Mouse (Mus musculus): ENCODE measurements around the gene Spem2. TPM values are rescaled to one million over a fixed set of nuclear protein-coding genes. Genes with fewer than 3 reads are reported as not detected.

Spem2 gene
- polyA plus RNA-seq, 1 experiment from 2014 or later: not detected

GRCm38 (mm10) chr11:69804652-69804940 is 13.7 kb downstream of the Spem2 start:
- H3K9ac ChIP-seq: peak overlapping the region; percentile 46
- peaks cover 55% of the 10 kb centered on the region for H3K4me1 ChIP-seq
- no peaks in the 10 kb centered on the region for H3K36me3 ChIP-seq
- H3K4me2 ChIP-seq: peak overlapping the region; percentile 93
- no peaks in the 10 kb centered on the region for H3K9me3 ChIP-seq (replicated peaks)
- peak overlapping the region; percentile 61 for H3K4me3 ChIP-seq (replicated peaks)
- 7% methylated on average over 12 of the region's 12 CpGs for whole genome bisulfite sequencing
- H3K27me3 ChIP-seq: peaks cover 47% of the 10 kb centered on the region
- no peak for ATAC-seq (replicated peaks; ENCODE audit: low FRiP score)
- no peak overlapping the region for H3K27ac ChIP-seq

- H3K9ac ChIP-seq: peak overlapping the region; percentile 62
- H3K36me3 ChIP-seq: no peaks in the 10 kb centered on the region
- no peak overlapping the region for H3K27ac ChIP-seq
- peaks cover 47% of the 10 kb centered on the region for H3K27me3 ChIP-seq
- peak overlapping the region; percentile 61 for H3K4me3 ChIP-seq (replicated peaks)
- peaks cover 61% of the 10 kb centered on the region for H3K4me1 ChIP-seq
- no peaks in the 10 kb centered on the region for H3K9me3 ChIP-seq (replicated peaks)
- H3K4me2 ChIP-seq: peak overlapping the region; percentile 93
- WGBS: 1% methylated on average over 60 of the region's 60 CpGs
- peak; percentile 52 for ATAC-seq (replicated peaks; ENCODE audit: low FRiP score)
These were observed 14.2 kb downstream of the Spem2 start for GRCm38 (mm10) chr11:69803786-69804651.

GRCm38 (mm10) chr11:69803328-69803727 is 14.9 kb downstream of the Spem2 start:
- peak overlapping the region; percentile 61 for H3K4me3 ChIP-seq (replicated peaks)
- ATAC-seq (replicated peaks; ENCODE audit: low FRiP score): peak; percentile 3; the same call in 1 of the 2 replicates
- H3K9me3 ChIP-seq (replicated peaks): no peaks in the 10 kb centered on the region
- WGBS: 2% methylated on average over 12 of the region's 12 CpGs
- 0 out of 2 replicates have a peak overlapping the region, but pooled peaks have one; percentile 4 for H3K27ac ChIP-seq
- H3K4me1 ChIP-seq: peaks cover 63% of the 10 kb centered on the region
- H3K27me3 ChIP-seq: peaks cover 48% of the 10 kb centered on the region
- peak overlapping the region; percentile 93 for H3K4me2 ChIP-seq
- H3K9ac ChIP-seq: peak overlapping the region; percentile 62
- H3K36me3 ChIP-seq: no peaks in the 10 kb centered on the region

DNA sequence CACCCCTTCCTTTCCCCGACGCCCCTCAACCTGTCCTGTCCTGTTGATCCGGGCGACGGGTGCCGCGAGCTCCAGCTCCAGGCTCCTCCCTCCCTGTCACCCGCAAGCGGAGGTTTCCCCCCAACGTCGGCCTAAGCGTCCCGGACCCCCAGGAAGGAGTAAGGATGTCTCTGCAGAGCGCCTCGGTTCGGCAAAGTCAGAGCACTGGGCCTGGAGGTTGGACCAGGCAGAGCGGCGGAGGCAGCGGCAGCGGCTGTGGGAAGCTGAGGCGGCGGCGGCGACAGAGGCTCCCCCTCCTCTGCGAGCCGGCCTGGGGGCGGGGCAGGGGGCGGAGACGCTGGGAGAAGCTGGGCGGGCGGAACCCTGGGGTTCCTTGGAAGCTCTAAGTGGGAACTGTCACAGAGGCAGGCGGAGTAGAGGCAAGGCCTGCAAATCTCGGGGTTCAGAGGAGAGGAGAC is 15.6 kb downstream of the Spem2 start:
- ATAC-seq (replicated peaks; ENCODE audit: low FRiP score): 0 out of 2 replicates have a peak, but pooled peaks have one; percentile 5
- WGBS: under 1% methylated on average over 33 of the region's 33 CpGs

DNA sequence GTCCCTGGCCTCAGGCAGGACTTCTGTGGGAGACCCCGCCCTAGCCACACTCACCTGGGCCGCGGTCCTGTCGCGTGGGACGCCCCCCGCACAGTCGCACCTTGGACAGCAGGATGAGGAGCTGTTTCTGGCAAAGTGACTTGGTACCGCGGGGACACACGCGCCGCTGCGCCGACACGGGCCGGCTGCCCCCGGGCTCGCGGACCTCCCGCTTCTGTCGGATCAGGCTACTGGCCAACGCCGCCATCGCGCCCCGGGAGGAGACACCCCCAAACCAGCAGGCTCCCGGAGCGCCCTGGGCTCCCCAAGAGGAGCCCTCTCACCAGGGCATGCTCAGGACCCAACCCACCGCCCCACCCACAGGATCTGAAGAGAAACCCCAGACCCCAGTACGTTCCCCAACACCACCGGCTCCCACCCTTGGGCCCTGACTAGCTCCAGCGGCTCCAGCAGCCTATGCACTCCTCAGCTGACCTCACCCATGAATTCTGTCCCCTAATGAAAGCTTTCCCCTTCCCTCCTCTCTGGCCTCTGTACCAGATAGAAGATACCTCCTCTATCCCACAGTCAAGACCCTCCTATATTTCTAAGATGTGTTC is 16.8 kb downstream of the Spem2 start, which contains the start of gene Fgf11:
Gene Fgf11 (minus strand): TSS at position 479 of the 599 bp plus-strand sequence.
- under 1% methylated on average over 32 of the region's 33 CpGs for WGBS
- peak within 1 kb of the TSS; percentile 83 for H3K27ac ChIP-seq
- no peaks in the 10 kb centered on the region for H3K9me3 ChIP-seq (replicated peaks)
- peaks cover 63% of the 10 kb centered on the region for H3K4me1 ChIP-seq
- peak within 1 kb of the TSS; percentile 93 for H3K4me2 ChIP-seq
- no peak for ATAC-seq (replicated peaks; ENCODE audit: low FRiP score)
- peak within 1 kb of the TSS; percentile 62 for H3K9ac ChIP-seq
- peak within 1 kb of the TSS; percentile 61 for H3K4me3 ChIP-seq (replicated peaks)
- H3K36me3 ChIP-seq: no peaks in the 10 kb centered on the region
- peaks cover 62% of the 10 kb centered on the region for H3K27me3 ChIP-seq

More for the DNA sequence above, 15.6 kb downstream of the Spem2 start:
- H3K36me3 ChIP-seq: no peaks in the 10 kb centered on the region
- H3K9ac ChIP-seq: peak overlapping the region; percentile 62
- peaks cover 63% of the 10 kb centered on the region for H3K4me1 ChIP-seq
- peak overlapping the region; percentile 93 for H3K4me2 ChIP-seq
- H3K27ac ChIP-seq: 0 out of 2 replicates have a peak overlapping the region, but pooled peaks have one; percentile 28
- no peaks in the 10 kb centered on the region for H3K9me3 ChIP-seq (replicated peaks)
- peak overlapping the region; percentile 61 for H3K4me3 ChIP-seq (replicated peaks)
- H3K27me3 ChIP-seq: peaks cover 54% of the 10 kb centered on the region

DNA sequence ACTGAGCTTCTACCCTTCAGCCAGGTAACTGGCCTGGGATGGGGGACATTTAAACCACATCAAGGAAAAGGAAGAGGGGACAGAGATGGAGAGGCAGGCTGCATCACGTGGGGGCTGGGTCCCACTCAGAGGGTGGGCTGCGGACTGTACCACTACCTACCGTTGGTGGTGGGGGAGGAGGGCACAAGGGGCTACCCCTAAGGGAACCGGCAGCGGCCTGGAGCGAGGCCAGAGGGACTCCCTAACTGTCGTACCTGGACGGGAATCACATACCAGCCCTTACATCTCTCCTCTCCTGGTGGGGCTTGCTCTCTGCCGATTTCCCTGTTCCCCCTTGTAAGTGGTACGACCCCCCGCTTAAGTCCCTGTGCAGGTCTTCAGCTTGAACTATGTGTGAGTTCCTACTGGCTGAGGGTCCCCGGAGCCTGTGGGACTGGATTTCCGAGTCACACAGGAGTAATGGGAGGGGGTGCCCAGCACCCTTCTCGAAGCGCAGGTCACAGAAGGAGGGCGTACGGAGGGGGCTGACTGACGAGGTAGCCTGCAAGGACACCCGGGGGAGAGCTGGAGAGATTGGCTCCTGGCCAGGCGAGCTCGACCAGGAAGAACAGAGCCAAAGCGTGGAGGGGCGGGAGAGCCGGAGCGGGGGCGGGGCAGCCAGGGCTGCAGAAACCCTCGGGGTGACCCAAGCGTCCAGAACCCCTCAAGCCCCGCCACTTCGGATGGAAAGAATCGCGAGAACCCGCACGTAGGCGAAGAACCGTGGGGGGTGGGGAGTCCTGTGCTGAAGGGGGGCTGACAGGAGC is 17.7 kb downstream of the Spem2 start:
- Histone ChIP-seq H3K9me3 (replicated peaks) (no peaks in the 10 kb centered on the region), H3K9ac (peak overlapping the region; percentile 62), H3K27ac (peak overlapping the region; percentile 83), H3K4me1 (peaks cover 71% of the 10 kb centered on the region), H3K4me3 (replicated peaks) (peak overlapping the region; percentile 61), H3K4me2 (peak overlapping the region; percentile 93), H3K27me3 (peaks cover 60% of the 10 kb centered on the region), H3K36me3 (no peaks in the 10 kb centered on the region)
- peak; percentile 63 for ATAC-seq (replicated peaks; ENCODE audit: low FRiP score)
- under 1% methylated on average over 36 of the region's 36 CpGs for WGBS

GRCm38 (mm10) chr11:69800138-69800391 is 18.2 kb downstream of the Spem2 start:
- Histone ChIP-seq H3K4me3 (replicated peaks) (peak overlapping the region; percentile 61), H3K4me1 (peaks cover 75% of the 10 kb centered on the region), H3K9me3 (replicated peaks) (no peaks in the 10 kb centered on the region), H3K36me3 (no peaks in the 10 kb centered on the region), H3K27ac (peak overlapping the region; percentile 83), H3K9ac (no peak overlapping the region), H3K27me3 (peaks cover 55% of the 10 kb centered on the region), H3K4me2 (peak overlapping the region; percentile 93)
- 2% methylated on average over 11 of the region's 11 CpGs for WGBS
- 0 out of 2 replicates have a peak, but pooled peaks have one; percentile 8 for ATAC-seq (replicated peaks; ENCODE audit: low FRiP score)

- H3K4me1 ChIP-seq: peaks cover 73% of the 10 kb centered on the region
- H3K27me3 ChIP-seq: peaks cover 50% of the 10 kb centered on the region
- H3K9ac ChIP-seq: no peak overlapping the region
- peak overlapping the region; percentile 93 for H3K4me2 ChIP-seq
- peak overlapping the region; percentile 83; the same call in 1 of the 2 replicates for H3K27ac ChIP-seq
- no peak for ATAC-seq (replicated peaks; ENCODE audit: low FRiP score)
- WGBS: 19% methylated on average over 12 of the region's 12 CpGs
- H3K36me3 ChIP-seq: no peaks in the 10 kb centered on the region
- no peaks in the 10 kb centered on the region for H3K9me3 ChIP-seq (replicated peaks)
- peak overlapping the region; percentile 61 for H3K4me3 ChIP-seq (replicated peaks)
These were observed 18.7 kb downstream of the Spem2 start for GRCm38 (mm10) chr11:69799394-69800137.

GRCm38 (mm10) chr11:69797924-69798323 is 20.3 kb downstream of the Spem2 start:
- 80% methylated on average over 7 of the region's 7 CpGs for WGBS
- Histone ChIP-seq H3K27me3 (peaks cover 54% of the 10 kb centered on the region), H3K9me3 (replicated peaks) (no peaks in the 10 kb centered on the region), H3K4me2 (no peak overlapping the region), H3K36me3 (no peaks in the 10 kb centered on the region), H3K4me3 (replicated peaks) (no peak overlapping the region), H3K27ac (no peak overlapping the region), H3K4me1 (peaks cover 57% of the 10 kb centered on the region), H3K9ac (no peak overlapping the region)
- ATAC-seq (replicated peaks; ENCODE audit: low FRiP score): no peak

DNA sequence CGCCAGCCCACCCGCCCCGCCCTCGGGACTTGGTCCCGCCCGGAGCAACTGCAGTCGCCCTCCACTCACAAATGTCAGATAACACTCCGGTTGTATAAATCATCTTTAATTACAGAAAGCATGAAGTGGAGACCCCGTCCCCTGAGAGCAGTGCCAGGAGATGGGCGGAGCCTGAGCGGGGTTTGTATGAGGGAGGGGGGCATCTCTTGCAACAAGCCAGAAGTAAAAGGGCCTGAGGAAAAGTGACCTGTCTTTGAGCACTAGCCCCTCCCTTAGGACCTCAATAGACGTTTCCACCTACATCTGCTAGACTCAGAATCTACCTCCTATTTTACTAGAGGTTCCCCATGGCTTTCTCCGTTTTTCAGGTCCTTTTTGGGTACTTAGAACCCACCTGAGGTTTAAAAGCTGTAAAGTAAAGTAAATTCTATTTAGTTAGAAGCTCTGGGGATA is 22.3 kb downstream of the Spem2 start:
- Histone ChIP-seq H3K9ac (peak overlapping the region; percentile 53), H3K27ac (peak overlapping the region; percentile 59; the same call in 1 of the 2 replicates)
- WGBS: 2% methylated on average over 13 of the region's 13 CpGs

More for the DNA sequence above, 22.3 kb downstream of the Spem2 start:
- H3K9me3 ChIP-seq (replicated peaks): no peaks in the 10 kb centered on the region
- peak overlapping the region; percentile 52 for H3K4me3 ChIP-seq (replicated peaks)
- H3K36me3 ChIP-seq: no peaks in the 10 kb centered on the region
- no peak for ATAC-seq (replicated peaks; ENCODE audit: low FRiP score)
- peaks cover 37% of the 10 kb centered on the region for H3K4me1 ChIP-seq
- peaks cover 36% of the 10 kb centered on the region for H3K27me3 ChIP-seq
- H3K4me2 ChIP-seq: peak overlapping the region; percentile 96
